Mouse (Mus musculus): ENCODE results near the gene Crk.
"Not testable (repeated sequence)": the region's sequence is repeated elsewhere in the genome, so short reads cannot be mapped to it uniquely, and the experiment has no call there.

Gene Crk

DNA sequence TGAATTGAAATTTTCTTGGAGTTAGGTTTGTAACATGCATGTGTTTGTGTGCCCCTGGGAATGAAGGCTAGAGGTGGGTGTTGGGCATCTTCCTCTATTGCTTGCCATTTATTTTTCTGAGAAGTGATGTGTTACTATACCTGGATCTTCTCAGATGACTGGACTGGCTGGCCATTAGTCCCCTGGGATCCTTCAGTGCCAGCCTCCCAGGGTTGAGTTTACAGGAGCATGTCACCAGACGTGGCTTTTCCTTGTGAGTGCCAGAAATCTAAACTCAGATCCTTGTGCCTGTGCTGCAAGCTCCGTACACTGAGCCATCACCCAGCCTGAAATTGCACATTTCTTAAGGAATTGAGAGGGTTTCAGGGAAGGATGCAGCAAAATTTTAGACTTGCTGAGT, 5.9 kb downstream of the Crk start:
- in situ Hi-C loops (cut with MboI, MseI): no loop called here

DNA sequence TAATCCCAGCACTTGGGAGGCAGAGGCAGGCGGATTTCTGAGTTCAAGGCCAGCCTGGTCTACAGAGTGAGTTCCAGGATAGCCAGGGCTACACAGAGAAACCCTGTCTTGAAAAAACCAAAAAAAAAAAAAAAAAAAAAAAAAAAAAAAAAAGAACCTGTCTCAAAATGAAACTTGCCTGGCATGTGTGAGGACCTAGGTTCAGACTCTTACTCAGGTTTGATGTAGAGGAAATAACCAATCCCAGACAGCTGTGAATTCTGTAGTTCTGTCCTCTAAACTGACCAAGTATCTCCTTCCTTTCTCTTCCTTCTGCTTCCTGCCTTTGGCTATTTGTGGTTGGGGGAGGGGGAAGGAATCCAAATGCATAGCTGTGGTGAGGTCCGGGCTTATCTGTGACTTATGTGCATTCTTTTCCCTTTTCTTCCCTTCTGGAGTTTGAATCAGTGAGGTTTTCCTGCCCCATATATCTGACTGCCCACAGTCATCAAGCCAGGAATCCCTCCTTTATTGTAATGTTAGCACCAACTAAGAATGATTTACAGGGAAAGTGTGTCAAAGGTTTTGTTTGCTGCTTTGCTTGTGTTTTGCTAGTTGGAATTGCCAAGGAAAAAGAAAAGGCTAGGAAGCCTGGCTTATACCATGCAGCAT, 8.4 kb downstream of the Crk start:
- in situ Hi-C loops (cut with MboI, MseI): no loop called here

DNA sequence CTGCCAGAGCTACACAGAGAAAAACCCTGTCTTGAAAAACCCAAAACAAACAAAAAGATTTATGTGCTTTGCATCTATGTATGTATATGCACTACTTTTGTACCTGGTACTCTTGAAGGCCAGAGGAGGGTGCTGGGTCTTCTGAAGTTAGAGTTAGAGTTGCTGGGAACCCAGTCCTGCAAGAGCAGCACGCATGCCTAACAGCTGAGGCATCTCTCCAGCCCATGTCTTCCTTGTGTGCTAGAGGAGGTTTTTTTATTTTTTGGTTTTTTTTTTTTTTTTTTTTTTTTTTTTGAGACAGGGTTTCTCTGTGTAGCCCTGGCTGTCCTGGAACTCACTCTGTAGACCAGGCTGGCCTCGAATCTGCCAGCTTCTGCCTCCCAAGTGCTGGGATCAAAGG, 9.1 kb downstream of the Crk start:
- in situ Hi-C loops (cut with MboI, MseI): no loop called here

DNA sequence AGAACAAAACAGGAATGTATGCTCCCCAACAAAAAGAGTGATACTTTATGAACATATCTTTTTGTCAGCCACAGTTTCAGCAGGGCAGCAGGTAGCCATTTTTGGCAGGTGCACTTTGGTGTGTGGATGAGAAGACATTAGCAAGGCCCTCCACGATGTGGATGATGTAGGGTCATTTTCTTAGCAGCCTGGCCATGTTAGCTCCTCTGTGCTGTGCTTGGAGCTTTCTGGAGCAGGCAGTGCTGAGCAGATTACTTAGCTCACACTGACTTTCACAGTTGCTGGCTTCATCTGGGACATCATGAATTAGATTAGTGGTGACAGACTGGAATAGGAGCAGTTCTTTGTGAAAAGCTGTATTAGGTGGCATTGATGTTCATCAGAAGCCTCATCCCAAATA, 10.9 kb downstream of the Crk start:
- in situ Hi-C loops (cut with MboI, MseI): no loop called here

DNA sequence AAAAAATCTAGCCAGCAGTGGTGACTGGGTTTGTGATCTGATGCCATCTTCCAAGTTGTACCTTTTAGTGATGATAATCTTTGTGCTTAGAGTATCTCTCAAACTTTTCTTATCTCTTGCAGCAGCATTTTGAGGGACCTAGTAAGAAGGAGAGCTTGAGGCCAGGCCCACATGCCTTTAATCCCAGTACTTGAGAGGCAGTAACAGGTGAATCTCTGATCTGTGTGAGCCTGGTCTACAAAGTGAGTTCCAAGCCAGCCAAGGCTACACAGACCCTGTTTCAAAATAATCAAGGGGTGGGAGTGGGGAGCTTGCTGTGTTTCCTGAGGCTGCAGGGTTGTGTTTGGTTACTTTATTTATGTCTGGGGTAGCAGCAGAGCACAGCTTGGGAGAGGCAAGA, 12.0 kb downstream of the Crk start:
- in situ Hi-C loops (cut with MboI, MseI): no loop called here

DNA sequence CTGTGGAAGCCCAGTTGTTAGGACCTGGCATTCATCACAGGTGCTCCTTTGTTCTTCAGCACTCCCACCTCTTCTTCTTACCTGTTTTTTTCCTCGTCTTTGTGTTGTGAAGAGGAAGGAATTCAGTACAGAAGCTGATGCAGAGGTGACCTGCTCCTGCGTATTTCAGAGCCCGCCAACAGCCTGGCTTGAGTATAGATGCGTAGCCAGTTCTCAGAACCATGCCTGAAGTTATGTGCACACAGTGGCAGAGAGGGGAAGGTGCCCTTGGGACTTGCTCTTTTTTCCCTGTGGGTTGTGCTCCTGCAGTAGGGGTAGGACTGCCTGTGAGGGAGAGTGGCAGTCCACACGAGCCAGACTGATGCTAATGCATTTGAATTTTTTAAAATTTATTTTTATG, 14.5 kb downstream of the Crk start:
- in situ Hi-C loops (cut with MboI, MseI): no loop called here

DNA sequence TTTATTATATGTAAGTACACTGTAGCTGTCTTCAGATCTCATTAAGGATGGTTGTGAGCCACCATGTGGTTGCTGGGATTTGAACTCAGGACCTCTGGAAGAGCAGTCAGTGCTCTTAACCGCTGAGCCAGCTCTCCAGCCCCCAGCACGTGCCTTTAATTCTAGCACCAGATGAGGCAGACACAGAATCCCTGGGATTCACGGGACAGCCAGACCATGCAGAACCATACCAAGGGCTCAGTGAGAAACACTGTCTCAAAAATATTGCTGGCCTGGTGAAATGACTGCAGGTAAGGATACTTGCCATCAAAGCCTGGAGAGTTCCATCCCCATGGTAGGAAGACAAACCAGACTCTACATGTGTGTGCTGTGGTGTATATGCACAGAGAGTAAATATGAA, 18.4 kb downstream of the Crk start:
- in situ Hi-C loops (cut with MboI, MseI): not testable (repeated sequence)

DNA sequence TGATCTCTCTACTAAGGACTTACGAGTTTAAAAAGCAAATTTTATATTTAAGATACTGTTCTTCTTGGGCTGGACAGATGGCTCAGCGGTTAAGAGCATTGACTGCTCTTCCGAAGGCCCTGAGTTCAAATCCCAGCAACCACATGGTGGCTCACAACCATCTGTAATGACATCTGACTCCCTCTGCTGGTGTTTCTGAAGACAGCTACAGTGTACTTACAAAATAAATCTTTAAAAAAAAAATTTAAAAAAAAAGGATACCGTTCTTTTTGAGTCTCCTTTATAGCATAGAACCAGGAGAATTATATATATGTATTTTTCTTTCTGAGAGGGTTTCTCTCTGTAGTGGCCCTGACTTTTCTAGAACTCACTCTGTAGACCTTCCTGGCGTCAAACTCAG, 21.5 kb downstream of the Crk start:
- in situ Hi-C loops (cut with MboI, MseI): no loop called here

DNA sequence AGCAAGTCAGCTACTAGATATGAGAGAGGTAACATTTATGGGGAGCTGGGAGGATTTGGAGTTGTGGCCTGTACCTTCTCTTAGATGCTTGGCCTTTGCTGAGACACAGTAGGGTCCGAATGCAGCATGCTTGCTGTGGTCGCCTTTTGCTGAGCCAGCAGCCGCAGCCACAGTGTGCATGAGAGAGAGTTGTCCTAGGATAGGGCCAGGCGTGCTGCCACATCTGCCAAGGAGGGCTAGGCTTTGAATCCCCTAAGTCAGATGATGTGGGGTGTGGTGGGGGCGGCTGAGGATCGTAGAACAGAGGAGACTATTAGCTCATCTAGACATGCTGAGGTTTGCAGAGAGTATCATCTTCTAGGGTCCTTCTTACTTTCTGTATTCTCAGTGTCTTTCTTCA, 23.7 kb downstream of the Crk start:
- in situ Hi-C loops (cut with MboI, MseI): no loop called here

DNA sequence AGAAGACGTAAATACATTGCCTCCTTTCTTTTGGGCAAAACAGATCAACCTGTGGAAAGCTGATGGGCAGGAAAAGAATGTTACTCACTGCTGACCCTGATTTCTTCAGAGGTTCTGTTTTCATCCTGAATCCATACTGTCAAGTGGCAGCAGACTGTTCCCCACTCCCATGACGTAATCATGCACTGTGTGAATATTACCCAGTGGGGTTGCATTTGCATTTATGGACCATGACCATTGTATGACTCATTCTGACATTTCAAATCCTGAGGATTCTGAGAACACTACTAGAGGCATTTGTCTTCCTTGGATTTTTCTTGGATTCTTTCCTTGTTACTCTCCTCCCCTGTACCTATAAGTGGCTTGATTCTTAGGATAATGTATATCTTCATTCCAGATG, 24.7 kb downstream of the Crk start:
- in situ Hi-C loops (cut with MboI, MseI): no loop called here

DNA sequence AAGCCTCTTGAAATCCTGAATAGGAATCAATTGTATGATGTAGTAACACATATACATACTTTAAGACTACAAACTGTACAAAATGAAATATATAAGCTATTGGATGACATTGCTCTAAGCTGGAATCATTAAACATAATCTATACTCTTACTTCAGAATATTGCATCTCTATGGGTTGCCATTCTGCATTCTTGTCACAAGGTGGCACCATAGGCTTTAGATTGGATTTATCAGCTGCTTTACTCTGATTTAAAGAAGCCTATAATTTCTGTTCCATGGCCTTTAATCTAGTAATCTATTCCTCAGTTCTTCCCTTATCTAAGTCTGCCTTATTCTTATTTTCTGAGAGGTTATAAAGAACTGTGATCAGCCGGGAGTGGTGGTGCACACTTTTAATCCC, 34.9 kb downstream of the Crk start:
- in situ Hi-C loops (cut with MboI, MseI): loop anchor here (5.0 kb wide), 1 partner anchor 188 kb away; no protein-coding TSS in a partner anchor

DNA sequence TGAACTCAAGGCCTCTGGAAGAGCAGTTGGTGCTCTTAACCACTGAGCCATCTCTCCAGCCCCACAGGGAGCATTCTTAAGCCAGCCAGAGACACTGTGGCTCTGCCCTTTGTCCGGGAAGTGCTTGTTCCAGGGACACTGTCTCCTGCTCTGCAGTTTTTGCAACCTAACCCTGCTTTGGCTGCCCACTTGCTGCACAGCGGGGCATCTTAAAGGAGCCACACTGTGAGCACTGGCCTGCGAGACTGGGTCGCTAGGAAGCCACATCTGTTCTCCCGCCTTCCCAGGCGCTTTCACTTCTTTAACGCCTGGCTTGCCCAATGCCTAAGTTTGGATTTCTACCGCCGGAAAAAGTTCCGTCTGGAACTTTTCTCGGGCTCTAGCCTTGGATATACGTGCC, 36.5 kb downstream of the Crk start:
- in situ Hi-C loops (cut with MboI, MseI): no loop called here

DNA sequence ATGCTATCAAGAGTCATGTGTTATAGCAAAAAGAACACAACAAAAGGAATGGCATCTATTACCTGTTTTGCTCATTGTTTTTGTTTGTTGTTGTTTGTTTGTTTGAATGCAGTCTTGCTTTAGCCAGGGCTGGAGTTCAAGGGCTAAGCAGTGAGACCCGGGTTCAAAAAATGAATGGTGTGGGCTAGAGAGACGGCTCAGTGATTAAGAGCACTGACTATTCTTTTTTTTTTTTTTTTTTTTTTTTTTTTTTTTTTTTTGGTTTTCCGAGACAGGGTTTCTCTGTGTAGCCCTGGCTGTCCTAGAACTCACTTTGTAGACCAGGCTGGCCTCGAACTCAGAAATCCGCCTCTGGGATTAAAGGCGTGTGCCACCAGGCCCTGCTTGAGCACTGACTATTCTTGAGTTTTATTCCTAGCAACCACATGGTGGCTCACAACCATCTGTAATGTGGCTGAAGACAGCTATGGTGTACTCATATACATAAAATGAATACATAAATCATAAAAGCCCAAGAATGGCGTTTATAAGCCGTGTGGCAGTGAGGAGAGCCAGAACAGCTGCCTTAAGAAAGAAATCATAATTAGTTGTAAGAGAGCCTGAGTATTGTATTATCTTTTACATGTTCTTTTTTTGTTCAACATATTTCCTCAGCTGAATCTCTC, 37.7 kb downstream of the Crk start:
- in situ Hi-C loops (cut with MboI, MseI): no loop called here

DNA sequence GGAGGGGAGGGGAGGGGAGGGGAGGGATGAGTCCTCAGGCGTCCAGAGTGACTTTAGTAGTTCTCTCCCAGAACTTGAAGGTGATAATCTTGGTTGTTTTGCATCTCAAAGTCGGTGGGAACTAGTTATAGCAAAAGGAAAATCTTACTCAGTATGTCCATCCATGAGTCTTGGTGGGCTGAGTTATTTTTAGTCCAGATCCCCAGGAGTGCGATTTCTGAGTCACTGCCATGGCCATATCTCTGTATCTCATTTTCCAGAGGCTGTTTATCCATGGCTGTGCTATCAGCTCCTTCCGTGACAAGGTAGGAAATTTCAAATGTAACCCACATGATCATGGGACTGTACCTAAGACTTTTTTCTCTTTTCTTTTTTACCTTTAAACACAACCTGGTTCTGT, 43.3 kb downstream of the Crk start:
- in situ Hi-C loops (cut with MboI, MseI): no loop called here

DNA sequence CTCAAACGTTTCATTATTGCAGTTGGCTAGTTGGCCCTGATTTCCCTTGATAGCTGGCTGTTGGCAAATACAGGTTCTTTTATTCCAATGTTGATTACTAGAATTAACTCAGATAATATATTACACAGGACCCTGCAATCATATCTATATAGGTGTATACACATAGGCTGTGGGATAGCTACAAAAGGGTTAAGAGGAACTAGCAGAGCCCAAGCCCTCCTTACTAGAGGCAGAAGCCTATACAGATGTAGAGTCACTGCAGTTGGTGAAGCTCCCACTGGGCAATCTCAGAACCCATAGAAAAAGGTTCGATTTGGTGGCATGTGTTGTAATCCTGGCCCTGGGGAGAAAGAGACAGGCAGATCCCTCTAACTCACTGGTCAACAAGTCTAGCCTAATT, 48.1 kb downstream of the Crk start:
- in situ Hi-C loops (cut with MboI, MseI): no loop called here

DNA sequence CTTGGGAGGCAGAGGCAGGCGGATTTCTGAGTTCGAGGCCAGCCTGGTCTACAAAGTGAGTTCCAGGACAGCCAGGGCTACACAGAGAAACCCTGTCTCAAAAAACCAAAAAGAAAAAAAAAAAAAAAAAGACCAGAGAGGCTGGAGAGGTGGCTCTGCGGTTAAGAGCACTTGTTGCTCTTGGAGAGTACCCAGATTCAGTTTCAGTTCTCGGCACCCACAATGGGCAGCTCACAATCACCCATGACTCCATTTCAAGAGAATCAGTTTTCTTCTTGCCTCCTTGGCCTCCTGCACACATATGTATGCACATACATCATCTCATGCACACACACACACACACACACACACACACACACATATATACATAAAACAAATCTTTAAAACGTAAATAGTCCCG, 48.6 kb downstream of the Crk start:
- in situ Hi-C loops (cut with MboI, MseI): not testable (repeated sequence)

DNA sequence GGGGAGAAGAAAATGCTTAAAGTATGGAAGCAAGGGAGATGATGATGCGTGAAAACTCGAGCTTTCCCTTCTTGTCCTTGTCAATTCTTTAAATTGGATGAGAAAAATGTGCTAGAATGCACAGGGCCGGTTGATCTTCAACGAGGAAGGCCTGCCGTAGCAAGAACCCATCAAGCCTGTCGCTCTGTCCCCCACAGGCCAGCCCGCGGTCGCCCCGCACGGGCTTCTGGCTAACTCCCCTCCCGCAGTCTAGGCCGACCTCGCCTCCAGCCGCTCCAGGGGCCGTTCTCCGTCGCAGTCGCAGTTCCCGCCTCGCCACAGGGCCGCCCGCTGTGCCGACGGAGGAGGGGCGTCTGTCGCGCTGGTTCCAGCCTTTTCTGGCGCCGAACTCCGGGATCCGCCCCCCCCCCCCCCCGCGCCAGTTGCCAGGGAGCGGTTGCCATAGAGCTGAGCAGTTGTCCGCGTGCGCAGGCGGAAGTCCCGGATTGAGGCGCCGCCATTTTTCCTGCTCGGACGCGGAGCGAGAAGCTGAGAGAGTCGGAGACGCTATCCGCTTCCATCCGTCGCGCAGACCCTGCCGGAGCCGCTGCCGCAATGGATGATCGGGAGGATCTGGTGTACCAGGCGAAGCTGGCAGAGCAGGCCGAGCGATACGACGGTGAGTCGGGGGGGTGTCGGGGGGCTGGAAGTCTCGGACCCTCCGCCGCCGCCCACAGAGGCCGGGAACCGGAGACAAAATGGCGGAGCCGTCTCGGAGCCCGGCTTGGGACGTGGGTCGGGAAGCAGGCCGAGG, 53.6 kb downstream of the Crk start, which contains the start of gene Ywhae:
Gene Ywhae (plus strand): TSS at position 436 of the 793 bp plus-strand sequence.
- in situ Hi-C loops (cut with MboI, MseI): loop anchor here (10.0 kb wide), 1 partner anchor 198 kb away; the partner anchor contains the start of gene Slc43a2

DNA sequence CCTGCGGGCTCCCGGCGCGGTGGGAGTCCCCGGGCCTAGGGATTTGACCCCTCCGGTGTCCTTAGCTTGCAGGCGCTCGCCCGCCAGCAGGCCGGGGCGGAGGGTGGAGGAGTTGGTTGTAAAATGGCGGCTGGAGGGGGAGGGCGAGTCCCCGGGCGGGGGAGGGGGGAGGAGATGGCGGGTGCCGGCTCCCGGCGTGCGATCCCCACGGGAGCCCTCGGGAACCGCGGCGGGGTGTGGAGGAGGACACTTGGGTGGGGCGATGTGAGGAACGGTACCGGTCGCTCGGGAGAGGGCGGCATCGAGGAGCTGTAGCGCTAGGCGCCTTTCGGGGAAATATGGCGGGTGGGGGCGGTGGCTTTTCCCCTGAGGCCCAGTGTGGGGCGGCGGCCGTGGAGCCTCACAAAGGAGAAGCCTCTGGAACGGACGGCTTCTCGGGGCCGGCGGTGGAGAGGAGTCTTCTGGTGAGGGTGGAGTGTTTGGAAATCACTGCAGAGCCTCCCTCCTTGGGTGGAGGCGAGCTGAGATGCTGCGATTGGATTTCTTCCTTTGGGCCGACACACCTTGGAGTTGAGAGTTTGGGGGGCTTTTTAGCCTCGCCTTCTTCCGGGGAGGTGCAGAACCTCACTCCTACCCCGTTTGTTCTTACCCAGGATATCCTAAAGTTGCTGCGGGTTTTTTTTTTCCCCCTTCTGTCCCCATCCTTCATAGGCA, 54.3 kb downstream of the Crk start:
- in situ Hi-C loops (cut with MboI, MseI): loop anchor here (10.0 kb wide), 1 partner anchor 199 kb away; the partner anchor contains the start of gene Slc43a2

DNA sequence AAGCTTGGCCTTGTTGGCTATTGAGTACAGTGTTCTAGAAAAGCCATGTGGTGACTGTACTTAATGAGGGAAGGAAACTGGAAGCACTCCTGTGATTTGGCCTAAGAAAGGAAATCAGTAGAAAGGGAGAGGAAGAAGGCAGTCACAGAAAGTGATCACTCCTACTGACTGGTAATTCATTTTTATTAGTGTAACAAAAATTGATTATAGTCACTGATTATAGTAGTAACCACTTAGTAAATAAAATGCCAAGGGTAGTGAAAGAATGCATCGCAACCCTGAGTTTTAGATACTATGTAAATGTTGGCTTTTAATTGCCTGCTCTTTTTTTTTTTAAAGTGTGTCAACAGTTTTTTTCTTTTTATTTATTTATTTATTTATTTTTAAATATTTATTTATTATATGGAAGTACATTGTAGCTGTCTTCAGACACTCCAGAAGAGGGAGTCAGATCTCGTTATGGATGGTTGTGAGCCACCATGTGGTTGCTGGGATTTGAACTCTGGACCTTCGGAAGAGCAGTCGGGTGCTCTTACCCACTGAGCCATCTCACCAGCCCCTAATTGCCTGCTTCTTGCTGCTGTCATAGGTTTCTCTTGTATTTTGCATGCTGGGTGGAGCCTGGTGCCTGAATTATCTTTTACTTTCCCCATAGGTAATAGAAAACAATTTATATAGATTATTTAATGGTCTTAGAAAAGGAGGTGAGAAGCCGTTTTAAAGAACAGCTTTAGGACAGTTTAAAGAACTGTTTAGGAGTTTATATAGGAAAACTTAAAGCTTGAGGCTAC, 56.6 kb downstream of the Crk start:
- in situ Hi-C loops (cut with MboI, MseI): loop anchor here (10.0 kb wide), 1 partner anchor 201 kb away; the partner anchor contains the start of gene Slc43a2

DNA sequence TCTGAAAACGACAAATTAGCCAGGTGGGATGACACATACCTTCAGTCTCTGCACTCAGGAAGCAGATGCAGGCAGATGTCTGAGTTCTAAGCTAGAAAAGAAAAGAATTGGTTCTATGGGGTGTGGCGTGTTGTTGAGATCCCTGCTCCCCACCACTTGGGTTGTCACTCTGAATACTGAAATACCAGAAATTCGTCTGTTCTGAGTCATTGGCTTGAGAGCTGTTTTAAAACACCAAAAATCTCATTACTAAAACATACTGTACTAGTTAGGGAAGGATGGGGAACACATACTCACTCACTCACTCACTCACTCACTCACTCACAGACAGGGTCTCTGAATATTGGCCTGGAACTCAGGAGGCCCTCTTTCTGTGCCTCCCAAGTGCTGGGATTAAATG, 57.9 kb downstream of the Crk start:
- in situ Hi-C loops (cut with MboI, MseI): loop anchor here (10.0 kb wide), 1 partner anchor 202 kb away; the partner anchor contains the start of gene Slc43a2

Data from T-helper 1 cell (primary cell).